Mouse (Mus musculus) naive thymus-derived CD4-positive, alpha-beta T cell, adult 5 months (primary cell): Measurements from ENCODE around the gene Gm10406. TPM values are rescaled to one million over a fixed set of nuclear protein-coding genes. Genes with fewer than 3 reads are reported as not detected.

Source experiments
- polyA plus RNA-seq: library from polyadenylated mRNA; unstranded; fragments of 100-300 nt; shearing (Covaris generic); gene quantifications from one replicate; pipeline ENCODE4 v1.2.1, GENCODE M21; 2017

Gene Gm10406
- polyA plus RNA-seq: not detected

DNA sequence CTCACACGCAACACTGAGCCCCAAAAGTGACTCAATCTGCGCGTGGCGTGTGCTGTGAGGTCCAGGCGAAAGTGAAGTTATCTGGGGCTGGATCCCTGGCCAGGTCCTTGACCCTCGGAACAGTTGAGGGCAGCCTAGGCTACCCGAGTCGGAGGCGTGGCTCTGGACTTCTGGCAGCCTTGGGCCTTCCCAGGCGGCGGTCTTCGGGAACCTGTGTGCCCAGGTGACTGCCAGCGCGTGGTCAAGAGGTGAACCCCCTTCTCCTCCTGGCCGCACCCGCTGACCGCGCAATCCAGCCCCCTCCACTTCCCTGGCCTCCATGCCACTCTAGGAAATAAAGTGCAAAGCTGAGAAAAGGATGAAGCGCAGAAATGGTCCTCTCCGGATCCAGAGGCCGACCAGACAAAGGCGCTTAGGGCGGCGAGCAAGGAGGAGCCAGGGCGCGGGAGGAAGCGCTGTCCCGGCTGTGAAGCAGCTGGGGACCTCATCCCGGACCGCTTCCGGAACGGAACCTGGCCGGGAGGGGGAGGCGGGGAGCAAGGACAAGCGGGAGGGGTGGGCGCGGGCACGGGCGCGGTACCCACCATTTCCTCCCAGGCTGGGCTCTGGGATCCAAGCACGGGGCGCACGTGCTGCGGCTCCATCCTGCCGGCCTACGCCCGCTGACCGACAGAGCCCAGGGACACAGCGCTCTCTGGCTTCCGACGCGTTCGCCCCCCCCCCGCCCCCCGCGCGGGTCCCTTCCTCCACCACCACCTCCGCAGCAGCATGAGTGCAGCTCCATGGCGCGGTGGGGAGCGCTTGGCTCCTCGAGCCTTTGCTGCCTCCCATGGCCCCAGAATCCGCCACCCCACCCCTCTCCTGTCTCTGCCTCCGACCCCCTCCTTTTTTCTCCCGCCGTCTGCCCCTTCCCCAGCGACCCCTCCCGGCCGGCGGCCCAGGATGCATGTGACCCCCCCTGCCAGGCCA lies at the start of gene Gm10406:
Gene Gm10406, minus strand, starts transcription at position 669 of the 969 bp plus-strand sequence.

DNA sequence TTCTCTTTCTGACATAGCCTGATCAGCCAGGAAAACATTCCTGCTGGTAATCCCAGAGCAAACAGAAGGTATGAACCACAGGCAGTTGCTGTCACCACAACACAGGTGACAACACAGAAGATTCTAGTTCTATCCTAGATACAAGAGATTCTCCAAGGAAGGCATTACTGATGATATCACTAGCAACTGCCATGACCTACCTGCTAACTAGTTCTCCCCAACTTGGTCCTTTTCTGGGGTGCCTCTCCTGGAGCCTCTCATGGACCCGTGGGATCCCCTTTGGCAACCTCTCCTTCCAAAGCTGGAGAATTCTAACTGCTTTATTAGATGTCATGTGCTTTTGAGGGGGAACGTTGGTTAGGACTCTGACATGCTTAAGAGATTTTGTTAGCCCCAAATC lies 17.6 kb upstream of the Gm10406 start, which contains the start of gene Gm3685:
Gene Gm3685, minus strand, starts transcription at position 101 of the 400 bp plus-strand sequence.

GRCm38 (mm10) chr14:6973718-6974117 lies 53.5 kb downstream of the Gm10406 start, which contains the start of gene Gm6356:
Gm6356 (minus strand) TSS chr14:6973818.

Other genes starting within 250 kb of the Gm10406 start
- gene Gm3642, start 187.1 kb downstream of the Gm10406 start, polyA plus RNA-seq: not detected
- gene Gm3667, start 137.5 kb downstream of the Gm10406 start, polyA plus RNA-seq: not detected
- gene Gm6356, start 53.6 kb downstream of the Gm10406 start, polyA plus RNA-seq: not detected
- not detected for gene Gm3685, start 17.5 kb upstream of the Gm10406 start, polyA plus RNA-seq
- gene Gm3696, start 73.2 kb upstream of the Gm10406 start, polyA plus RNA-seq: not detected
- not detected for gene Gm6676, start 98.0 kb upstream of the Gm10406 start, polyA plus RNA-seq
- 0.21 TPM for gene Gm3512, start 147.1 kb upstream of the Gm10406 start, polyA plus RNA-seq
- gene Gm16434, start 167.1 kb upstream of the Gm10406 start, polyA plus RNA-seq: not detected
- gene Gm3727, start 237.3 kb upstream of the Gm10406 start, polyA plus RNA-seq: not detected